In genomic region chr11:52536211-52536610, GRCm38 (mm10) we compare ENCODE assay signal across 22 mouse cellular contexts.
A peak's percentile ranks its signal among the peaks of the same experiment; 100 is the strongest.
DNase-seq lines count a peak whose midpoint lies in the region; ATAC-seq and TF ChIP-seq lines count a peak whose summit lies in the region.
"Had no signal": no experiment of that assay in that cellular context is flagged by ENCODE, and none has a peak within 500 bp of the region (broad histone marks: within the 10 kb centered on the region; RNA-seq: fewer than 3 reads in every experiment).

No protein-coding gene starts in this region.

- no peak overlapping the region for H3K4me2 ChIP-seq in midbrain, postnatal 0 days (ENCODE audit: low read depth, low read length, poor library complexity, severe bottlenecking)
- no peak overlapping the region for H3K4me2 ChIP-seq in midbrain, embryonic 15.5 days
- H3K4me2 ChIP-seq in forebrain, embryonic 15.5 days (replicated peaks), result no peak overlapping the region
- H3K4me2 ChIP-seq: forebrain, embryonic 13.5 days; kidney, embryonic 15.5 days; limb, embryonic 13.5 days; liver, embryonic 11.5 days; neural tube, embryonic 12.5 days had no signal

- H3K27ac ChIP-seq in layer of hippocampus, adult 2 months, result peak overlapping the region; percentile 32; the same call in 1 of the 2 replicates
- no peak overlapping the region for H3K27ac ChIP-seq in midbrain, postnatal 0 days (ENCODE audit: low read depth, low read length)
- H3K27ac ChIP-seq in midbrain, embryonic 15.5 days, result no peak overlapping the region
- peak overlapping the region; percentile 29 for H3K27ac ChIP-seq in olfactory bulb, adult 2 months (ENCODE audit: insufficient read depth, low read depth, low read length)
- H3K27ac ChIP-seq in forebrain, embryonic 15.5 days (replicated peaks), result no peak overlapping the region
- H3K27ac ChIP-seq: forebrain, embryonic 13.5 days; kidney, embryonic 15.5 days; limb, embryonic 13.5 days; neural tube, embryonic 12.5 days had no signal

- peak; percentile 49; the same call in 1 of the 2 replicates for ATAC-seq in frontal cortex, adult (ENCODE audit: low TSS enrichment)
- ATAC-seq in midbrain, postnatal 0 days (ENCODE audit: low FRiP score), result no peak
- no peak for ATAC-seq in midbrain, embryonic 15.5 days (replicated peaks)
- no peak for ATAC-seq in forebrain, embryonic 15.5 days (replicated peaks)
- ATAC-seq: forebrain, embryonic 13.5 days; hindbrain, embryonic 16.5 days had no signal

- H3K9ac ChIP-seq in midbrain, postnatal 0 days (replicated peaks; ENCODE audit: low read length, poor library complexity, severe bottlenecking), result 0 out of 2 replicates have a peak overlapping the region, but pooled peaks have one; percentile 19
- H3K9ac ChIP-seq in midbrain, embryonic 15.5 days, result no peak overlapping the region
- no peak overlapping the region for H3K9ac ChIP-seq in forebrain, embryonic 15.5 days (replicated peaks)
- H3K9ac ChIP-seq: forebrain, embryonic 13.5 days; kidney, embryonic 15.5 days; limb, embryonic 13.5 days; neural tube, embryonic 12.5 days had no signal

- 88% methylated on average over 2 of the region's 2 CpGs for WGBS in midbrain, postnatal 0 days
- WGBS in midbrain, embryonic 15.5 days, result 86% methylated on average over 2 of the region's 2 CpGs
- 73% methylated on average over 2 of the region's 2 CpGs for WGBS in olfactory bulb, adult 2 months
- WGBS in forebrain, embryonic 15.5 days, result 60% methylated on average over 2 of the region's 2 CpGs

- TF ChIP-seq POLR2A in olfactory bulb, adult 2 months (IDR thresholded peaks at IDR 0.05; ENCODE audit: insufficient read depth, low read depth, low read length), result no peak

- no peak for TF ChIP-seq CTCF in layer of hippocampus, adult 2 months (conservative IDR thresholded peaks at IDR 0.05)
- TF ChIP-seq CTCF in midbrain, postnatal 0 days (IDR thresholded peaks at IDR 0.05), result no peak
- TF ChIP-seq CTCF in olfactory bulb, adult 2 months (IDR thresholded peaks at IDR 0.05; ENCODE audit: insufficient read depth, low read depth, low read length), result no peak

- H3K27me3 ChIP-seq in midbrain, postnatal 0 days (ENCODE audit: insufficient read depth, low read length), result no peaks in the 10 kb centered on the region
- no peaks in the 10 kb centered on the region for H3K27me3 ChIP-seq in midbrain, embryonic 15.5 days (replicated peaks)
- no peaks in the 10 kb centered on the region for H3K27me3 ChIP-seq in forebrain, embryonic 15.5 days
- H3K27me3 ChIP-seq: forebrain, embryonic 13.5 days; neural tube, embryonic 12.5 days had no signal

- no peak overlapping the region for H3K4me3 ChIP-seq in layer of hippocampus, adult 2 months
- H3K4me3 ChIP-seq in midbrain, postnatal 0 days (ENCODE audit: low read depth, low read length), result no peak overlapping the region
- no peak overlapping the region for H3K4me3 ChIP-seq in midbrain, embryonic 15.5 days
- no peak overlapping the region for H3K4me3 ChIP-seq in olfactory bulb, adult 2 months (ENCODE audit: insufficient read depth, low read depth, low read length)
- H3K4me3 ChIP-seq in forebrain, embryonic 15.5 days, result no peak overlapping the region
- H3K4me3 ChIP-seq: forebrain, embryonic 13.5 days; kidney, embryonic 15.5 days; limb, embryonic 13.5 days; myocyte; neural tube, embryonic 12.5 days had no signal

- no peaks in the 10 kb centered on the region for H3K36me3 ChIP-seq in midbrain, postnatal 0 days (ENCODE audit: insufficient read depth, low read length)
- H3K36me3 ChIP-seq in midbrain, embryonic 15.5 days (replicated peaks), result no peaks in the 10 kb centered on the region
- no peaks in the 10 kb centered on the region for H3K36me3 ChIP-seq in forebrain, embryonic 15.5 days
- H3K36me3 ChIP-seq: kidney, embryonic 15.5 days; limb, embryonic 13.5 days; neural tube, embryonic 12.5 days had no signal

- H3K9me3 ChIP-seq in midbrain, postnatal 0 days (ENCODE audit: low read length), result no peaks in the 10 kb centered on the region
- H3K9me3 ChIP-seq in midbrain, embryonic 15.5 days, result no peaks in the 10 kb centered on the region
- H3K9me3 ChIP-seq in forebrain, embryonic 15.5 days, result no peaks in the 10 kb centered on the region
- H3K9me3 ChIP-seq: forebrain, embryonic 13.5 days; kidney, embryonic 15.5 days; limb, embryonic 13.5 days; neural tube, embryonic 12.5 days had no signal

- DNase-seq in frontal cortex, postnatal 14 days (ENCODE audit: low spot score in 2 of 2), result no peak
- no peak for DNase-seq in layer of hippocampus, adult 2 months (ENCODE audit: low spot score in 2 of 2)
- no peak for DNase-seq in layer of hippocampus, postnatal 25 days (ENCODE audit: extremely low spot score in 1 of 2, low spot score in 1 of 2)
- DNase-seq in midbrain, postnatal 0 days (ENCODE audit: low spot score), result no peak
- DNase-seq: adrenal gland, adult 8-10 months; cerebellum, adult 8-10 months; cerebellum, postnatal 25 days; kidney, adult 18-20 months; kidney, postnatal 25 days; midbrain, embryonic 14.5 days; retina, postnatal 1 day had no signal

- no peaks in the 10 kb centered on the region for H3K4me1 ChIP-seq in midbrain, postnatal 0 days (ENCODE audit: insufficient read depth, low read length)
- 0 out of 2 replicates have a peak, but pooled peaks cover 2% of the 10 kb centered on the region for H3K4me1 ChIP-seq in midbrain, embryonic 15.5 days
- peaks cover 23% of the 10 kb centered on the region for H3K4me1 ChIP-seq in olfactory bulb, adult 2 months (ENCODE audit: control insufficient read depth, insufficient read depth, low read length)
- H3K4me1 ChIP-seq in forebrain, embryonic 15.5 days, result no peaks in the 10 kb centered on the region
- H3K4me1 ChIP-seq: kidney, embryonic 15.5 days; neural tube, embryonic 12.5 days had no signal

Comparison
In these comparisons a context has a peak if more than half of its experiments do, and no peak if none do; other contexts are left out.
1. H3K27ac ChIP-seq: peak in layer of hippocampus, adult 2 months (single experiment) and olfactory bulb, adult 2 months (single experiment); none in midbrain, postnatal 0 days (single experiment), midbrain, embryonic 15.5 days (single experiment) and forebrain, embryonic 15.5 days (single experiment).